Mouse (Mus musculus) heart, postnatal 36 days (tissue): ENCODE measurements around the gene Abcc10. TPM values are rescaled to one million over a fixed set of nuclear protein-coding genes. Genes with fewer than 3 reads are reported as not detected.

Experiments used
- DNase-seq, 2 experiments: peaks; one replicate each; pipeline ENCODE4 v3.0.0; 2021 to 2022
- intact Hi-C: fragments of 180-260 bp; cut with DNase I; formaldehyde crosslinking; loops from one replicate; pipeline ENCODE4 v1.15.1; 2025
- total RNA-seq, 2 experiments: library from RNA; stranded (reverse); gene quantifications; 2 replicates each; pipeline ENCODE4 v1.2.3; 2021

Abcc10 gene
- total RNA-seq, 2 experiments from 2014 or later: 3.8 to 4.9 TPM

- intact Hi-C loops: loop anchor here (1.0 to 5.0 kb wide), 2 partner anchors 32 to 116 kb away; partner anchors contain the start of gene Zfp318
- peak; percentile 82 to 88 for DNase-seq
These were observed 62.1 kb downstream of the Abcc10 start for GRCm38 (mm10) chr17:46265918-46266618.

DNA sequence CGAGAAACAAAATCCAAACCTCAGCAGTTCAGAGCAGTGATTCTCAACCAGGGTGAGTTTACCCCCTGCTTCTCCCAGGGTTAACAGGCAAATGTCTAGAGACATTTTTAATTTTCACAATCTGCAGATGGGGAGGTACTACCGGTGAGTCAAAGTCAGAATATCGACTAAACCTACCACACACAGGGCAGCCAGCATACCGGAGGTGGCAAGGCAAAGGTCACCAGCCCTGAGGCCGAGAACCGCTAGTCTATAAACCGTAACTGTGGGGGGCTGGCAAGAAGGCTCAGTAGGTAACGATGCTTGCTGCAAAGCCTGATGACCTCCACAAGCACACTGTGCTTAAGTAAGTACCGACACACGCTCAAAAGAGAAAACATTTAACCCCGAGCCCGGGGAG is 62.6 kb downstream of the Abcc10 start:
- intact Hi-C loops: loop anchor here (5.0 kb wide), 1 partner anchor 117 kb away; the partner anchor contains the start of gene Zfp318
- no peak for DNase-seq

DNA sequence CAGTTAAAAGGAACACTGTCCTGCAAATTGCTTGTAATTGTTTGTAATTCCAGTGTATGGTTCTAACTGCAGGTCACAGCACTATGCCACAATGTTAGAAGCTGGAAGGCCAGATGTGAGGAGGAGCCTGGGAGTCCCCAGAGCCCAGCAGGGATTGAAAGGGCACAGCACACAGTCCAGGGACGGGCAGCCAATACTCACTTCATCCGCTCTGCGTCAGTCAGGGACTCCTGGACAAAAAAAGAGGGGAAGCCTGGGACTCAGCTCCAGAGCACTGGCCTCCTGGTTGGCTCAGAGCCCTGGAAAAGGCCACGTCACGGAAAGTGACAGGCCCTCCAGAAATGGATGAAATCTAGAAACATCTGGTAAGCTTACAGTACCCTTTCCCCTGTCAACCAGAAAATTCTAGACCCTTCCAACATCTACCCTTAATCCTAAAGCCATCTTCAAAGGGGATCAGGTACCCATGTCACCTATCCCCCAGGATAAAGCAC is 65.9 kb downstream of the Abcc10 start:
- intact Hi-C loops: no loop called here
- peak in 1 of 2 experiments; percentile 43 for DNase-seq

- no peak for DNase-seq
- intact Hi-C loops: no loop called here
These were observed 68.5 kb downstream of the Abcc10 start for GRCm38 (mm10) chr17:46259675-46260074.

GRCm38 (mm10) chr17:46258279-46259053 is 69.7 kb downstream of the Abcc10 start:
- intact Hi-C loops: no loop called here
- DNase-seq: no peak

DNA sequence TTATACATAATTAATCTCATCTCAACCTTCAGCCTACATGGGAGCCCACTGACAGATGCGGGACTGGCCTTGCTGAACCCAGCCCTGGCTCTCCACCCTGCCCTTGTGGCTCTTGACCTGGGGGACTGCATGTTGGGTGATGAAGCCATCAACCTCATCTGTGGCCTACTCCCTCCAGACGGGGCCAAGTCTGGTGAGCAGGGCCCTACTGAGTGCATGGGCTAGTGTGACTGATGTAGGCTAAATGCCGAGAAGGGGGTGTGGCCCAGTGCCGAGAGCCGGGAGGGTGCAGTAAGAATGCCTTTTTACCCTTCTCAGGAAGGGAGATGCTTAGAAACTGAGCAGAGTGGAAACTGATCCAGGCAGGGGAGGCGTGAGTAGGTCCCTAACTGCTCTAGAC is 73.0 kb downstream of the Abcc10 start:
- DNase-seq: no peak
- intact Hi-C loops: no loop called here

GRCm38 (mm10) chr17:46254106-46254505 is 74.0 kb downstream of the Abcc10 start:
- DNase-seq: no peak
- intact Hi-C loops: loop anchor here (5.0 kb wide), 1 partner anchor 522 kb away; the partner anchor contains the start of gene 1600014C23Rik

- intact Hi-C loops: loop anchor here (5.0 kb wide), 1 partner anchor 521 kb away; the partner anchor contains the start of gene 1600014C23Rik
- DNase-seq: peak; percentile 91 to 95
These were observed 74.6 kb downstream of the Abcc10 start, which contains the start of gene Lrrc73 for GRCm38 (mm10) chr17:46253452-46254084. Lrrc73 (plus strand) TSS chr17:46253531.

Other genes starting within 250 kb of the Abcc10 start
- 100 to 1,000 TPM; 131 to 140 TPM for gene Mrps18a, start 217.4 kb downstream of the Abcc10 start, total RNA-seq
- 1 to 10 TPM in 1 of 2 experiments, under 1 TPM in 1; 0.94 to 1.4 TPM for gene Rsph9, start 184.1 kb downstream of the Abcc10 start, total RNA-seq
- 10 to 100 TPM; 21.0 to 21.8 TPM for gene Mad2l1bp, start 174.8 kb downstream of the Abcc10 start, total RNA-seq
- gene Gtpbp2, start 167.3 kb downstream of the Abcc10 start, total RNA-seq: 10 to 100 TPM; 65.1 to 72.2 TPM
- 10 to 100 TPM in 1 of 2 experiments, 1 to 10 TPM in 1; 8.5 to 10.3 TPM for gene Polh, start 125.7 kb downstream of the Abcc10 start, total RNA-seq
- 10 to 100 TPM; 20.8 to 21.7 TPM for gene Xpo5, start 125.6 kb downstream of the Abcc10 start, total RNA-seq
- gene Polr1c, start 80.3 kb downstream of the Abcc10 start, total RNA-seq: 10 to 100 TPM; 22.2 to 25.1 TPM
- gene Yipf3, start 80.3 kb downstream of the Abcc10 start, total RNA-seq: 10 to 100 TPM; 83.3 to 86.2 TPM
- gene Lrrc73, start 74.8 kb downstream of the Abcc10 start, total RNA-seq: under 1 TPM; 0.22 to 0.30 TPM
- 10 to 100 TPM; 33.8 to 43.6 TPM for gene Tjap1, start 45.3 kb downstream of the Abcc10 start, total RNA-seq
- gene Dlk2, start 30.9 kb downstream of the Abcc10 start, total RNA-seq: under 1 TPM; 0.39 to 0.60 TPM
- 10 to 100 TPM; 17.6 to 19.1 TPM for gene Zfp318, start 55.4 kb upstream of the Abcc10 start, total RNA-seq
- 1 to 10 TPM in 1 of 2 experiments, not detected in 1; 1.2 TPM for gene Crip3, start 100.6 kb upstream of the Abcc10 start, total RNA-seq
- not detected for gene Slc22a7, start 110.1 kb upstream of the Abcc10 start, total RNA-seq
- under 1 TPM; 0.19 TPM for gene Ttbk1, start 159.3 kb upstream of the Abcc10 start, total RNA-seq
- 1 to 10 TPM in 1 of 2 experiments, under 1 TPM in 1; 0.89 to 2.2 TPM for gene Dnph1, start 168.4 kb upstream of the Abcc10 start, total RNA-seq
- 10 to 100 TPM; 20.3 to 24.0 TPM for gene Cul9, start 218.0 kb upstream of the Abcc10 start, total RNA-seq
- gene Srf, start 227.8 kb upstream of the Abcc10 start, total RNA-seq: 10 to 100 TPM; 85.7 to 94.7 TPM